Mouse (Mus musculus): ENCODE data around the gene Col10a1.

GRCm38 (mm10) chr10:34418204-34418756 is 28.5 kb downstream of the Col10a1 start, which contains the start of gene Nt5dc1:
- TF ChIP-seq GATA1 (IDR thresholded peaks at IDR 0.05; ENCODE audit: borderline replicate concordance, low read length) (peak; percentile 73; the same call in 2 of the 3 replicates), FLI1 (IDR thresholded peaks at IDR 0.05; ENCODE audit: low read length) (peak; percentile 53; the same call in 1 of the 2 replicates)

Data from megakaryocyte, embryonic 14.5 days (primary cell).